Mouse (Mus musculus): ENCODE data around the gene Slc38a10. TPM values are rescaled to one million over a fixed set of nuclear protein-coding genes. Genes with fewer than 3 reads are reported as not detected.
A peak's percentile ranks its signal among the peaks of the same experiment; 100 is the strongest.

Slc38a10 gene
- polyA plus RNA-seq, 1 experiment from 2014 or later: 42.3 TPM

DNA sequence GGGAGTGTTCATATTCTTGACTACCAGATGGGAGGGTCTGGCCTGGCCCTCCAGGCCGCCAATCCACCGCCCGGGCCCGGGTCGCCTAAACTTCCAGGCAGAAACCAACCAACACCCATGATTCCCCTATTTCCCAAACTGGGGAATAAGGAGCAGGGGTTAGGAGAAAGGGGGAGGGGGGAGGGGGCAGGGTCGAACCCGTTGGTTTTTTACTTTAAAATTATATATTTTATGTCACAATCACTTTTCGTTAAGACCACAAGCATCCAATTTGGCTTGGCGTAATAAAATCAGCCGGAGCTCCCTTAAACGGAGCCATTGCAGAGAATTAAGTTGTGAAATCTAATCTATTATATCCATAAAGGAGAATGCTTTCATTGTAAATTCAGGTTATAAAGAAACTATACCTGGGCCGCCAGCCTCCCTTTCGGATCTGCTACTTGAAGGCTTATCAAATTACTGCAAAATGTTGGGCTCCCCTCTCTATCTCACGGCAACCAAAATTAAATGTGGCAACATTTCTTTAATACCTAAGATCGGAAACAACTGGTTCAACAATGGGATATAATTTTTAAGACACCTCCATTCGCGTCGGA is 35.1 kb upstream of the Slc38a10 start:
- Histone ChIP-seq H3K9ac (ENCODE audit: low read length) (peak overlapping the region; percentile 91), H3K4me2 (replicated peaks; ENCODE audit: low read depth) (peak overlapping the region; percentile 98), H3K27ac (replicated peaks) (peak overlapping the region; percentile 88), H3K36me3 (ENCODE audit: control insufficient read depth, insufficient read depth, low read length) (no peaks in the 10 kb centered on the region), H3K27me3 (ENCODE audit: control insufficient read depth, insufficient read depth, low read length) (no peaks in the 10 kb centered on the region), H3K9me3 (ENCODE audit: control insufficient read depth, low read length) (no peaks in the 10 kb centered on the region), H3K4me3 (ENCODE audit: low read depth, low read length) (peak overlapping the region; percentile 91), H3K4me1 (replicated peaks; ENCODE audit: control insufficient read depth, insufficient read depth) (peaks cover 11% of the 10 kb centered on the region)
- ATAC-seq (ENCODE audit: low FRiP score, low TSS enrichment) (no peak), DNase-seq (ENCODE audit: low spot score) (no peak)
- WGBS: 22% methylated on average over 18 of the region's 18 CpGs
- TF ChIP-seq EP300 (optimal IDR thresholded peaks at IDR 0.05) (no peak), CTCF (IDR thresholded peaks at IDR 0.05; ENCODE audit: low read depth) (no peak)

DNA sequence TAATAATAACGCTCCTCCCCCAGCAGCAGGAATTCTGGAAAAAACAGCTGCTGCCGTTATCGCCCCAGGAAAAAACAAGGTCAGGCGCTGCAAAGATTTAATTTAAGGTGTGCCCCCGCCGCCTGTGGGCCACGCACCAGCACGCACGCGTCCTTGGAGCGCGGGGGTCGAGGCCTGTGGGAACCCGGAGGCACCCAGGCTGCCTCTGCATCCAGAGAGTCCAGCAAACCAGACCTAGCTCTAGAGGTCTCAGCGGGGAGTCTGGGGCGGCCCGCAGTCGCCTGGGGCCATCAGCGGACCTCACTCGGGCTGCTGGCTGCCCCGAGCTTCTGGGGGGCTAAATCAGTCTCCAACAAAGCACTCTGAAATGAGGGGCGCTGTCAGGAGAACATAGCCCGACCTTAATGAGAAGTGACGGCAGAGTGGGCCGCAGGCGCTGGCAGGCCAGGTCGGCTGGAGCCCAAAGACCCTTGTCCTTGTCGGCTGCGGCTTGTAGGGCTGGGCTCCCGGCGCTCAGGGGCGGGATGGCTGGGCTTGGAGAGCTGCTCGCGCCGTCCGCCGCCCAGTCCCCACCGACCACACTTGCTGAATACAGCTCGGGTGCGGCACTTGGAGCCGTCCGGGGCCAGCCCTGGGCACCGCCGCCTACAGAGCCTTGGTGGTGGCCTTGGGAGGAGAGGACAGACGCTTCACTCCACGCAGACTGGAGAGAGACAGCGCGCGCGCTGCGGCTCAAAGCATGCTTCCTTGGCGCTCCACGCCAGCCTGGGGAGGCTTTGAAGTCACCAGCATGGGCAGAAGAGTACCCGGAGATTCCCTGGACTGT is 34.4 kb upstream of the Slc38a10 start:
- ATAC-seq (ENCODE audit: low FRiP score, low TSS enrichment) (no peak), DNase-seq (ENCODE audit: low spot score) (peak; percentile 68)
- no peaks in the 10 kb centered on the region for H3K9me3 ChIP-seq (ENCODE audit: control insufficient read depth, low read length)
- H3K9ac ChIP-seq (ENCODE audit: low read length): peak overlapping the region; percentile 91
- no peak for TF ChIP-seq EP300 (optimal IDR thresholded peaks at IDR 0.05)
- TF ChIP-seq CTCF (IDR thresholded peaks at IDR 0.05; ENCODE audit: low read depth): no peak
- no peaks in the 10 kb centered on the region for H3K27me3 ChIP-seq (ENCODE audit: control insufficient read depth, insufficient read depth, low read length)
- H3K4me1 ChIP-seq (replicated peaks; ENCODE audit: control insufficient read depth, insufficient read depth): peaks cover 11% of the 10 kb centered on the region
- peak overlapping the region; percentile 88 for H3K27ac ChIP-seq (replicated peaks)
- no peaks in the 10 kb centered on the region for H3K36me3 ChIP-seq (ENCODE audit: control insufficient read depth, insufficient read depth, low read length)
- peak overlapping the region; percentile 98 for H3K4me2 ChIP-seq (replicated peaks; ENCODE audit: low read depth)
- peak overlapping the region; percentile 91 for H3K4me3 ChIP-seq (ENCODE audit: low read depth, low read length)
- 5% methylated on average over 54 of the region's 54 CpGs for WGBS

DNA sequence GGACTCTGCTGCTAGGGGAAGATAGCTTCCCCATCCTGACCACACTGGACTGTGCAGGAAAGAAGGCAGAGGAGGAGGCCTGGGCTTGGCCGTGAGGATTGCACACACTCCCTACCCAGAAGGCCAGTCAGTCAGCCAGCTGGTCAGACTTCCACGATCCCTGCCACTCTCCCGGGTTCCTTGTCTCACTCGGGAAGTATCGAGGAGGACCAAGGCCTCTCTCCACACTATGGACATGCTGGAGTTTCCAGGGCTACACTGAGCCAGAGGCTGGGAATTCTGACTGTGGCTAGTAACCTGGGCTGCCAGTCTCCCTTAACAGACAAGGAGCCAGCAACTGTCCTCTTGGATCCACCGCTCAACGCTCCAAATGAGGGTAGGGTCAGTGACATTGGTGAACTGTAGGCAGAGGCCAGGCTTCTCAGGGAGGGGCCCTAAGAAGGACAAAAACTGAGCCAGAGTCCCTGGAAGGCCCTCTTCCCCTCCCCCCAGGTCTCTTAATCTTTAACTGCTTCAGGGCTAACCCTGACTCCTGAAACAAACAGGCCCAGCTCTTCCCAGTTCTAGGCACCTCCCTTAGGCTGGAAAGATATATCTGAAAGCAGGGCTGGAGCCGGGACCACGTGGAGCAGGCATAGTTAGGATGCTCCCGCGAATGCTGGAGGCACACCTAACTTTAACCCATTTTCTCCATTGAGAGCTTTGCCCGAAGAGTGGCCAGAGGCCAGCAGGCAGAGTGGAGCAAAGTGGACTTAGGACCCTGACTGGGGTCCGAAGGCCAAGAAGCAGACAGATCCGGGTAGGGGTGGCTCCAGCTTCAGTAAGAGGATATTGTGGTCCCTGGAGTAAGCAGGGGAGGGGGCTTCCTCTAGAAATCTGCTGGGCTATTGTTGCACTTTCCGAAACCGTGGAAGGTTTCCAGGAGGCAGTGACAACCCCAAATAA is 33.5 kb upstream of the Slc38a10 start:
- TF ChIP-seq CTCF (IDR thresholded peaks at IDR 0.05; ENCODE audit: low read depth) (no peak), EP300 (optimal IDR thresholded peaks at IDR 0.05) (no peak)
- 17% methylated on average over 16 of the region's 16 CpGs for WGBS
- H3K9me3 ChIP-seq (ENCODE audit: control insufficient read depth, low read length): no peaks in the 10 kb centered on the region
- peaks cover 11% of the 10 kb centered on the region for H3K4me1 ChIP-seq (replicated peaks; ENCODE audit: control insufficient read depth, insufficient read depth)
- H3K4me3 ChIP-seq (ENCODE audit: low read depth, low read length): peak overlapping the region; percentile 91
- peak overlapping the region; percentile 91 for H3K9ac ChIP-seq (ENCODE audit: low read length)
- no peaks in the 10 kb centered on the region for H3K36me3 ChIP-seq (ENCODE audit: control insufficient read depth, insufficient read depth, low read length)
- peak overlapping the region; percentile 98 for H3K4me2 ChIP-seq (replicated peaks; ENCODE audit: low read depth)
- ATAC-seq (ENCODE audit: low FRiP score, low TSS enrichment) (peak; percentile 53), DNase-seq (ENCODE audit: low spot score) (peak; percentile 62)
- H3K27ac ChIP-seq (replicated peaks): peak overlapping the region; percentile 88
- H3K27me3 ChIP-seq (ENCODE audit: control insufficient read depth, insufficient read depth, low read length): no peaks in the 10 kb centered on the region

DNA sequence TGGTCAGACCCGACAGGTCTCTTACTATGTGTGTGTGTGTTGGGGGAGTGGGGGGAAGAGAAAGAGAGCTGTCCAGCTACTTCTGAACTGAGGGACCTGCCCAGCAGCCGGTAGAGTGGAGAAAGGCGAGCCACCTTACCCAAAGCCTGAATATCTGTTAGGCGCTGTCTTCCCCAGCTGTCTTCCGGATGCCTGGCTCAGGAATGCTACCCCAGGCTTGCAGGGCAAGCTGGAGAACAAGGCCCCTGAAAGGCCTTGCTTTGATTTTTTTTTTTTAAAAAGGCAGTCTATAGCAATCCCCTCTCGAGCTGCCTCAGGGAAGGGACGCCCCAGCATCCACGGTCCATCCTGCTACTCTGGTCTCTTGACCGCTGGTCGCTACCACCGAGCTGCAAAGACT is 32.6 kb upstream of the Slc38a10 start:
- Histone ChIP-seq H3K9me3 (ENCODE audit: control insufficient read depth, low read length) (no peaks in the 10 kb centered on the region), H3K36me3 (ENCODE audit: control insufficient read depth, insufficient read depth, low read length) (no peaks in the 10 kb centered on the region), H3K4me2 (replicated peaks; ENCODE audit: low read depth) (no peak overlapping the region), H3K9ac (ENCODE audit: low read length) (no peak overlapping the region), H3K27me3 (ENCODE audit: control insufficient read depth, insufficient read depth, low read length) (no peaks in the 10 kb centered on the region), H3K4me3 (ENCODE audit: low read depth, low read length) (no peak overlapping the region), H3K27ac (replicated peaks) (no peak overlapping the region), H3K4me1 (replicated peaks; ENCODE audit: control insufficient read depth, insufficient read depth) (peaks cover 11% of the 10 kb centered on the region)
- no peak for ATAC-seq (ENCODE audit: low FRiP score, low TSS enrichment)
- 52% methylated on average over 11 of the region's 11 CpGs for WGBS
- TF ChIP-seq EP300 (optimal IDR thresholded peaks at IDR 0.05): no peak
- TF ChIP-seq CTCF (IDR thresholded peaks at IDR 0.05; ENCODE audit: low read depth): no peak
- DNase-seq (ENCODE audit: low spot score): no peak

DNA sequence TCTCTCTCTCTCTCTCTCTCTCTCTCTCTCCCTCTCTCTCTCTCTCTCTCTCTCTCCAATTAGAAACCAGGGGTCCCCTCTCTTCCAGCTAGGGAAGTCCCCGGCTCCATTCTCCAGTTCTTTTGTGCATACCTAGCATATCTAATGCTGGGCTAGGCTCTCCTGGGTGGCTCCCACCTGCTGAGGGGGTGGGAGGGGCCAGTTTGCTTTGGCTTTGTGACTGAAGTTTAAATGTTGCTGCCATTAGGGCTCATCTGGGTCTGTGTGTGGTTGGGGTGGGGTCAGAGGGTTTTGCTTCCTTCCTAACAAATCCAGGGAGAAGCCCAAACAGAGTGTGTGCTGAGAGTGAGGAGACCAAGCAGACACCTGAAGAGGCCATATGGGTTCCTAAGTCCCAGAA is 32.0 kb upstream of the Slc38a10 start:
- H3K36me3 ChIP-seq (ENCODE audit: control insufficient read depth, insufficient read depth, low read length): no peaks in the 10 kb centered on the region
- WGBS: 50% methylated on average over 1 of the region's 1 CpGs
- peaks cover 11% of the 10 kb centered on the region for H3K4me1 ChIP-seq (replicated peaks; ENCODE audit: control insufficient read depth, insufficient read depth)
- H3K9ac ChIP-seq (ENCODE audit: low read length): no peak overlapping the region
- no peaks in the 10 kb centered on the region for H3K9me3 ChIP-seq (ENCODE audit: control insufficient read depth, low read length)
- no peak overlapping the region for H3K27ac ChIP-seq (replicated peaks)
- ATAC-seq (ENCODE audit: low FRiP score, low TSS enrichment) (no peak), DNase-seq (ENCODE audit: low spot score) (peak; percentile 39)
- no peaks in the 10 kb centered on the region for H3K27me3 ChIP-seq (ENCODE audit: control insufficient read depth, insufficient read depth, low read length)
- no peak overlapping the region for H3K4me2 ChIP-seq (replicated peaks; ENCODE audit: low read depth)
- H3K4me3 ChIP-seq (ENCODE audit: low read depth, low read length): no peak overlapping the region
- TF ChIP-seq CTCF (IDR thresholded peaks at IDR 0.05; ENCODE audit: low read depth) (no peak), EP300 (optimal IDR thresholded peaks at IDR 0.05) (no peak)

Data from stomach, postnatal 0 days (tissue).